Mouse (Mus musculus): ENCODE results near the gene Nup54.

The Nup54 gene

GRCm38 (mm10) chr5:92413271-92413981 lies 21.6 kb downstream of the Nup54 start:
- ATAC-seq (ENCODE audit: insufficient number of reproducible peaks, low FRiP score, low TSS enrichment) = no peak

GRCm38 (mm10) chr5:92411461-92412140 lies 23.4 kb downstream of the Nup54 start:
- ATAC-seq (ENCODE audit: insufficient number of reproducible peaks, low FRiP score, low TSS enrichment) = no peak

- ATAC-seq (ENCODE audit: insufficient number of reproducible peaks, low FRiP score, low TSS enrichment) = no peak
These were observed 24.5 kb downstream of the Nup54 start for GRCm38 (mm10) chr5:92410486-92410885.

GRCm38 (mm10) chr5:92409361-92410155 lies 25.5 kb downstream of the Nup54 start:
- no peak for ATAC-seq (ENCODE audit: insufficient number of reproducible peaks, low FRiP score, low TSS enrichment)

- ATAC-seq (ENCODE audit: insufficient number of reproducible peaks, low FRiP score, low TSS enrichment) = no peak
These were observed 30.7 kb downstream of the Nup54 start for GRCm38 (mm10) chr5:92404400-92404678.

- no peak for ATAC-seq (ENCODE audit: insufficient number of reproducible peaks, low FRiP score, low TSS enrichment)
These were observed 31.2 kb downstream of the Nup54 start for GRCm38 (mm10) chr5:92403562-92404399.

GRCm38 (mm10) chr5:92402816-92403215 lies 32.2 kb downstream of the Nup54 start:
- ATAC-seq (ENCODE audit: insufficient number of reproducible peaks, low FRiP score, low TSS enrichment) = no peak

GRCm38 (mm10) chr5:92398153-92398552 lies 36.9 kb downstream of the Nup54 start:
- peak; percentile 79; the same call in 1 of the 2 replicates for ATAC-seq (ENCODE audit: insufficient number of reproducible peaks, low FRiP score, low TSS enrichment)

GRCm38 (mm10) chr5:92396476-92396875 lies 38.5 kb downstream of the Nup54 start:
- no peak for ATAC-seq (ENCODE audit: insufficient number of reproducible peaks, low FRiP score, low TSS enrichment)

GRCm38 (mm10) chr5:92395764-92396163 lies 39.3 kb downstream of the Nup54 start:
- ATAC-seq (ENCODE audit: insufficient number of reproducible peaks, low FRiP score, low TSS enrichment) = no peak

GRCm38 (mm10) chr5:92393863-92394262 lies 41.2 kb downstream of the Nup54 start:
- no peak for ATAC-seq (ENCODE audit: insufficient number of reproducible peaks, low FRiP score, low TSS enrichment)

GRCm38 (mm10) chr5:92392542-92392941 lies 42.5 kb downstream of the Nup54 start:
- ATAC-seq (ENCODE audit: insufficient number of reproducible peaks, low FRiP score, low TSS enrichment) = no peak

GRCm38 (mm10) chr5:92390615-92391014 lies 44.4 kb downstream of the Nup54 start:
- no peak for ATAC-seq (ENCODE audit: insufficient number of reproducible peaks, low FRiP score, low TSS enrichment)

- no peak for ATAC-seq (ENCODE audit: insufficient number of reproducible peaks, low FRiP score, low TSS enrichment)
These were observed 45.0 kb downstream of the Nup54 start for GRCm38 (mm10) chr5:92389977-92390376.

- no peak for ATAC-seq (ENCODE audit: insufficient number of reproducible peaks, low FRiP score, low TSS enrichment)
These were observed 47.6 kb downstream of the Nup54 start for GRCm38 (mm10) chr5:92387433-92387832.

GRCm38 (mm10) chr5:92386643-92387042 lies 48.4 kb downstream of the Nup54 start:
- no peak for ATAC-seq (ENCODE audit: insufficient number of reproducible peaks, low FRiP score, low TSS enrichment)

GRCm38 (mm10) chr5:92386102-92386501 lies 48.9 kb downstream of the Nup54 start:
- no peak for ATAC-seq (ENCODE audit: insufficient number of reproducible peaks, low FRiP score, low TSS enrichment)

GRCm38 (mm10) chr5:92384855-92385254 lies 50.2 kb downstream of the Nup54 start:
- ATAC-seq (ENCODE audit: insufficient number of reproducible peaks, low FRiP score, low TSS enrichment) = no peak

GRCm38 (mm10) chr5:92383747-92384146 lies 51.3 kb downstream of the Nup54 start:
- ATAC-seq (ENCODE audit: insufficient number of reproducible peaks, low FRiP score, low TSS enrichment) = no peak

GRCm38 (mm10) chr5:92382349-92382679 lies 52.7 kb downstream of the Nup54 start:
- ATAC-seq (ENCODE audit: insufficient number of reproducible peaks, low FRiP score, low TSS enrichment) = no peak
